Mouse (Mus musculus): Measurements from ENCODE around the gene Ap5b1.

Gene Ap5b1

DNA sequence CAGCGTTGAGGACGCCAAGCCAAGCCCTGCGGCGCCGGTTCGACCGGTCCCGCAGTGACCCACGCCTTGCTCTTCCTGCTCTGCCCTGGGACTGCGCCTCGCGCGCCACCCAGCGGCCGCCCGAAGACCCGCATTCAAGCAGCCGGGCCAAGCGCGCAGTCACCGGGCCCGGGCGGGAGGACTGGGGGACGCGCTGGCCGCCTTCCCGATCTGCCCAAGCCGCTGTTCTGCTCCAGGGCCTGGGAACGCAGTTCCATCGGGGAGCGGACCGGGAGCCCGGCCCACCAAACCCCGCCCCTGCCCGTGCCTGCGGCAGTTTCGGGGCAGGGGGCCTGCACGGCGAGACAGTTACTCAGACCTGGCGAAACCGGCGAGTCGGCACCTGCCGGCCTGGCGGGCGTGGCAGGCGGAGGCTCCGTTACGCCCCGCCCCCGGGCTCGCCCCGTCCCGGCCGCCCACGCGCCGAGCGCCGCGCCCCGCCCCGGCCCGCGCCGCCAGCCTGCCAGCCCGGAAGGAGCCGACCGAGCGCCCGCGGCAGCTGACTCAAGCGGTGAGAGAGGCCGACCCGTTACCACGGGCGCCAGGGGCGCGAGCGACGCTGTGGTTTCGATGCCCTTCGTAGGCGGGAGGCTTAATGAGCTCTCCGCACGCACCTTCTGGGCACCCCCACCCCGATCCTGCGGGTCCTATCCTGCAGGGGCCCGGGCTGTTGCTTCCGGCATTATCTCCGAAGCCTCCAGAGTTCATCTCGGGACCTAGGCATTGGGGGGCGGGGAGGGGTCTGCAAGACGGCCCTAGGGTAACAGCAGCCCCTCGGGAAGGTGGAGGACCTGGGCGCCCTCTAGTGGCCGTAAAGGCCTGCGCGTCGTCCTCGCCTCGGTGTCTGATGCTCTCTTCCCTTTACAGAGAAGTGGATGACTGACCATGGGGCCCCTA, at the start of gene Ap5b1:
Ap5b1 (plus strand) TSS at position 492 of the 936 bp plus-strand sequence.
- peak; percentile 73 for DNase-seq (ENCODE audit: low read depth, low spot score)

DNA sequence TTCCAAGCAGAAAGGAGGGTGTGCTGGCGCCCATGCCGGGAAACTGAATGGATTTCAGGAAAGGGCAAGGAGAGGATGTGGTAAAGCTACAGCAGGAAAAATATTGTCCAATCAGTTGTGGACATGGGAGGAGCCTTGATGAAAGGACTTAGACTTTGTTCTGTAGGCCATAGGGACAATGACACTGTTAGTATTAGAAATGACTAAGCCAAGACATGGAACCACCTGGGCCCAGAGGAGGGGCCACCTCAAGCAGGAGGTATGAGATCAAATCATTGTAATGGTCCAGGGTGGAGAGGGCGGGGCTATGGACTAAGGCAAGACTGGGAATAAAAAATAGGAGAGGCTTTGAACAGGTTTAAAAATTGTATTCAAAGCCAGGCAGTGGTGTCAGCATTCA, 49.1 kb upstream of the Ap5b1 start:
- DNase-seq (ENCODE audit: low read depth, low spot score) = no peak

GRCm38 (mm10) chr19:5525204-5525603, 42.6 kb upstream of the Ap5b1 start:
- DNase-seq (ENCODE audit: low read depth, low spot score) = no peak

DNA sequence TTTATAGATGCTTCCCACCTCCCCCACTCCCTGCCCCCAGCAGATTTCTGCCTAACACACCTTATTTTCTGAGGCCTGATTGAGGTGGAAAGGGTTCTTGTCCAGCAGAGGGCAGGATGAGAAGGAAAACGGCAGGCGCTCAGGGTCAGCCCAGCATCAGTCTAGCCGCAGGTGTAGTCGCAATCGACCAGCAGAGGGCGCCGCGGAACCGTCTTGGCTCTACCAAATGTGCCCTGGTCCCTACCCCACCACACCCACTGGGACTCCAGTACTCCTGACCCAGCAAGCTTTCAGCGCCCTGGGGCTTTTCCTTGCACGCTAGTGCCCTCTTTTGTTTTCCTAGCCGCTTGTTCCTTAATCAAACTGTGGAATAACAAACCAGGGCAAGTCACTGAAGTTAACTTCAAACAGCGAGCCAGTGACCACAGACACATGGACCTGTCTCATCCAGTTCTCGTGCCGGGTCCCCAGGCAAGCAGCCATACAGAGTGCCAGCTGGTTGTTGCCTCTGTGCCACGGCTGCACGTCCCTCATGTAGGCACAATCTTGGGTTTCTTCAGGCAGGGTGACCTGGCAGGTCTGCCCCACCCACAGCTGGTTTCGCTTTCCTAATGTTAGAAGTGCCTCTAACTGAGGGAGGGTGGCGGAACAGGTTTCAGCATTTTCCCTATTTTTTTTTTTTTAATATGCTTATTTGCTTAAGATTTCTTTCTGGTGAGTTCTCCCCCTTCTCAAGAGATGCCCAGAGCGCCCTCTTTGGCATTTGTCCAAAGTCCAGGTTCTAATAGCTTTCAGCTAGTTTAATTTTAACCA, 38.3 kb upstream of the Ap5b1 start:
- peak; percentile 84 for DNase-seq (ENCODE audit: low read depth, low spot score)

- no peak for DNase-seq (ENCODE audit: low read depth, low spot score)
These were observed 37.7 kb upstream of the Ap5b1 start for GRCm38 (mm10) chr19:5530138-5530524.

DNA sequence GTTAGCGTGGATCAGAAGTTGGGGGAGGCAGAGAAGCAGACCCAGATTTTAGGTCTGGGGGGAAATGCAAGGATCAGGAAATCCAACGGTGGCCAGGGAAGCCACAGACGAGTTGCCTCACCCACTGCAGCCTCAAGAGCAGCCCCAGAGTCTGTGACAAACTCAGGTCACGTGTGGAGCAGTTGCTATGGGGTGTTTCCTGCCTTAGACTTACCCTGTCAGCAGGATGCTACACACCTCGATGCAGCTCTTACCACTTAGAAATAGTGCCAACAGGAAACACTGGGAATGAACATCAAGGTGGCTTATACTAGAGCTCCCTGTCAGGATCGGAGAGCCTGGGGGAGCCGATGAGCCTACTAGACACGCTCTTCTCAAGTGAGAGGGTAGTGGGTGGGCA, 35.3 kb upstream of the Ap5b1 start:
- DNase-seq (ENCODE audit: low read depth, low spot score) = no peak

- DNase-seq (ENCODE audit: low read depth, low spot score) = no peak
These were observed 29.0 kb upstream of the Ap5b1 start for GRCm38 (mm10) chr19:5538786-5539185.

GRCm38 (mm10) chr19:5543362-5543761, 24.5 kb upstream of the Ap5b1 start:
- DNase-seq (ENCODE audit: low read depth, low spot score) = no peak

DNA sequence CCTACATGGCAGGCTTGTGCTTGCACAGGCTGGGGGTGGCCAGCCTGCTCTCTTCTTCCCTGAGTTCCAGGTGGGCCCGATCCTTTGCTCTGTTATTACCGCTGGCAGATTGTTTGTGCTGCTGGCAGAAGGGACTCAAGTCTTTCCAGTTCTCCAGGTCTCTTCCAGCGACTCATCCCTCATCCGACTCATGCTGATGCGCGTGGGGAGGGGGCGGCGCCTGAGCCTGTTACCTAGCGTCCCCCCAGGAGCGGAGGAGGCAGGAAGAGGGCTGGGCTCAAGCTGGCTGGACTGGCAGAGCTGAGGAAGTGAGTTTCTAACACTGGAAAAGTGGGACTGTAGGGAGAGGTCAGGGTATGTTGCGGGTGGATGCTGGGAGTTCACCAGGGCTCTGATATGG, 23.8 kb upstream of the Ap5b1 start:
- no peak for DNase-seq (ENCODE audit: low read depth, low spot score)

- no peak for DNase-seq (ENCODE audit: low read depth, low spot score)
These were observed 20.3 kb upstream of the Ap5b1 start for GRCm38 (mm10) chr19:5547471-5548056.

DNA sequence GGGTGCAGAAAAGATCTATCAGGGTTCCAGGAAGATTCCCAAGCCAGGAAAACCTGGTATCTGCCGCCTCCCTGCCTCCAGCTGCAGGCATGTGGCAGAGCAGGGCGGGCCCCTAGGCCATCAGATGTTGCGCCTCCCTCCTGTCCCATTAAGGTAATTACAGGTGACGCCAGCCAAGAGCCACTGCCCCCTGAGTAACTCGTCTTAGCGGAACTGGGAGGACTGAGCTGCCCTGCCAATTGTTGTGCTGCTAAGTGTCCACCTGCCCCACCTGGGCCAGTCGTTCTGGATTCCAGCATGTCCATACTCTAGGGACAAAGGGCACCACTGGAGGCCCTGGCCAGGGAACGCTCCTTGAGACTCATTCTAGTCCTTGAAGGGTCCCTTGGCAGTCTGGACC, 14.0 kb upstream of the Ap5b1 start:
- DNase-seq (ENCODE audit: low read depth, low spot score) = no peak

GRCm38 (mm10) chr19:5554212-5554611, 13.6 kb upstream of the Ap5b1 start:
- no peak for DNase-seq (ENCODE audit: low read depth, low spot score)

DNA sequence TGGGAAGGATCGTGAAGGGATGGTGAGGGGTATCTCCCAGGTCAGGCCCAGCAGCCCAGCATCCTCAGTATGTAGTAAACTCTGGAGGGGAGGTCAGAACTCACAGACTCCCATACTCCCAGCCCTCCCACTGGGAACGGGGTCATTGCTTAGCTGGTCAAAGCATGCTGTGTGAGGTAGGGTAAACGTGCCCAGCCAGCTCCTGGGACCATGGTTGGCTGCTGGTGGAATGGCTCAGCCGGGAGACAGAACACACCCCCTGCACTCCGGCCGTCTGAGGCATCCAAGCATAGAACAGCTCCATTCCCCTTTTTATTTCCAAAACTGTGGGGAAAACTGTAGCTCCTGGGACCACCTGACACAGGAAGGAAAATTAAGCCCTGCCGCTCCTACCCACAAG, 9.7 kb upstream of the Ap5b1 start:
- DNase-seq (ENCODE audit: low read depth, low spot score) = no peak

- DNase-seq (ENCODE audit: low read depth, low spot score) = no peak
These were observed 9.1 kb upstream of the Ap5b1 start for GRCm38 (mm10) chr19:5558770-5559169.

- DNase-seq (ENCODE audit: low read depth, low spot score) = no peak
These were observed 8.6 kb upstream of the Ap5b1 start for GRCm38 (mm10) chr19:5559229-5559628.

GRCm38 (mm10) chr19:5559631-5560456, 8.0 kb upstream of the Ap5b1 start:
- no peak for DNase-seq (ENCODE audit: low read depth, low spot score)

GRCm38 (mm10) chr19:5560457-5561041, 7.3 kb upstream of the Ap5b1 start, which contains the start of gene Ovol1:
Gene Ovol1 (minus strand): TSS chr19:5560646.
- DNase-seq (ENCODE audit: low read depth, low spot score) = no peak

GRCm38 (mm10) chr19:5561252-5561790, 6.5 kb upstream of the Ap5b1 start:
- DNase-seq (ENCODE audit: low read depth, low spot score) = no peak

GRCm38 (mm10) chr19:5561886-5562285, 5.9 kb upstream of the Ap5b1 start:
- no peak for DNase-seq (ENCODE audit: low read depth, low spot score)

DNA sequence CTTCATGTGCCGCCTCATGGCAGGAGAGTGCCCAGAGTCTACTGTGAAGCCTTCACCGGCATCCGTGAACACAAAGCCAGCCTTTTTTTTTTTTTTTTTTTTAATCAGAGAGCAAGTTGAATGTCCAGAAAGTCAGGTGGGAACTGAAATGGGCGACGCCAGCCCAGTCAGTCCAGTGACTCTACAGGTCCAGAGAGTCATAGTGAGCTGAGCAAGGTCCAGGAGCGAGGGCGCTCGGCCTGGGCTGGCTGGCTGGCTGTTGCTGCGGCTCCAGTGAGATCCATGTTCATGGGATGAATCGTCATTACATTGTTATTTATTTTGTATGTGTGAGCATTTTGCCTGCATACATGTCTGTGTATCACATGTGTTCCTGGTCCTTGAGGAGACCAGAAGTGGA, 5.0 kb upstream of the Ap5b1 start:
- DNase-seq (ENCODE audit: low read depth, low spot score) = no peak

DNA sequence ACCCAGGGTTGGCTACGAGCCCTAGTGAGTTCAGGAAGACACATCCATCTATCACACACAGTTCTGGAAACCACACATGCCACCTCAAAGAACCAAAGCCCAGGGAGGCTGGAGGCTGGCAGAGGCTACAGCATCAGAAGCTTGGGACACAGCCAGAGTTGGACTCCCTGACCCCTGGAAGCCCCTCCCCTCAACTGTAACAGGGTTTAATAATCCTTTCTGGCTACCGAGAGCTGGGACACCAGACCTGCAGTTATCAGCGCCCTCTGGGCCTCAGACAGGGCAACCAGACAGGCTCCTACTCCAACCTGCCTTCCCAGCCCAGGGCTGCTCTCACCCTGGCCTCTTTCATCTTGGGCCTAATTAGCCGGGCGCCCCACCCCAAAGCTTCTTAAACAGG, 1.5 kb upstream of the Ap5b1 start:
- no peak for DNase-seq (ENCODE audit: low read depth, low spot score)

Measured in WW6 (cell line).